Mouse (Mus musculus) lung, postnatal 0 days (tissue): Measurements from ENCODE around the gene Pex19.

Experiments used
- CTCF ChIP-seq: IDR thresholded peaks from 2 replicates; pipeline ENCODE4 v1.5.1; 2016; ENCODE audit warnings: antibody characterized with exemption, mild to moderate bottlenecking
- EP300 ChIP-seq: IDR thresholded peaks from 2 replicates; pipeline ENCODE4 v1.6.1; 2016; ENCODE audit warnings: antibody characterized with exemption, mild to moderate bottlenecking, control low read depth

GRCm38 (mm10) chr1:172148279-172148954, 21.9 kb downstream of the Pex19 start:
- no peak for TF ChIP-seq CTCF
- TF ChIP-seq EP300 = no peak
